Comparison of ENCODE assay signal across 7 mouse cellular contexts in the genomic region with DNA sequence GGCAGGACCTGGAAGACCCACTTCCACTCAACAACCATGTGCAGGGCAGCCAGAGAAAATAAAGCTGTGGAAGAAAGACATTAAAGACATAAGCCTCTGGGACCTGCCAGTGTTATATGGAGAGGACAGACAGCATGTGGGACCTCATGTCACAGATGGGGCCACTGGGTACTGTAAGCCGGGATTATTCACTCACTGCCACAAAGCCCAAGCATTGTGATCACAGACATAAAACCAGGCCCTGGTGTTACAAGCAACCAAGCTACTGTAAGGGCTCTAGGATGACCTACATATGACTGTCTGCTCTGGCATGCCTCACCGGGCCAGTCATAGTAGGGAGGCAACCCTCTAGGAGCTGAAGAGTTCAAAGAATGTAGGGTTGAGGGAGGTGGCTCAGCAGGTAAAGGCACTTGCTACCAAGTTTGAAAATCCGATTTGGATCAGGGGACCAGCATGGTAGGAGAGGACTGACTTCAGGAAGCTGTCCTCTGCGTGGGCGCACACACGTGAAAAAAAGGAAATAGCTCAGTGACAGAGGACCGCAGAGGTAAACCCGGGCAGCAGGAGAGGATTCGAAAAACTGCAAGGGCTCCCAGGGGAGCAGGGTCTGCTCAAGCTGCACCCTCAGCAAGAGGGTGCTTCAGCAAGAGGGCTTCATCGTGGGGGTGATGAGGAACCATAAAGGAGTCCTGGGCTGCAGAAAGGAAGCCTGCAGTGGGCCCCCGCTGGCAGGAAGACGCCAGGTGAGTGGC. TPM values are rescaled to one million over a fixed set of nuclear protein-coding genes. Genes with fewer than 3 reads are reported as not detected.
A peak's percentile ranks its signal among the peaks of the same experiment; 100 is the strongest.
DNase-seq lines count a peak whose midpoint lies in the region; ATAC-seq and TF ChIP-seq lines count a peak whose summit lies in the region.

No protein-coding gene starts in this region.

- H3K4me3 ChIP-seq in liver, adult 2 months (ENCODE audit: insufficient read depth, low read depth, low read length): peak overlapping the region; percentile 92
- peak overlapping the region; percentile 96 for H3K4me3 ChIP-seq in forebrain, embryonic 15.5 days
- H3K4me3 ChIP-seq in liver, embryonic 16.5 days (ENCODE audit: low read depth, low read length): peak overlapping the region; percentile 97
- peak overlapping the region; percentile 73 for H3K4me3 ChIP-seq in stomach, embryonic 14.5 days (ENCODE audit: low read depth, low read length)

- peak overlapping the region; percentile 95 for H3K9ac ChIP-seq in liver, adult 2 months (ENCODE audit: low read depth, low read length)
- H3K9ac ChIP-seq in forebrain, embryonic 15.5 days (replicated peaks): peak overlapping the region; percentile 93
- peak overlapping the region; percentile 97 for H3K9ac ChIP-seq in liver, embryonic 16.5 days (ENCODE audit: low read depth, low read length)
- peak overlapping the region; percentile 83 for H3K9ac ChIP-seq in stomach, embryonic 14.5 days (replicated peaks; ENCODE audit: low read depth, low read length)

- peaks cover 43% of the 10 kb centered on the region for H3K79me2 ChIP-seq in liver, adult 2 months (ENCODE audit: control insufficient read depth, insufficient read depth, low read length)

- peak overlapping the region; percentile 97 for H3K4me2 ChIP-seq in forebrain, embryonic 15.5 days (replicated peaks)
- H3K4me2 ChIP-seq in liver, embryonic 16.5 days (ENCODE audit: low read depth, low read length): peak overlapping the region; percentile 92
- peak overlapping the region; percentile 76 for H3K4me2 ChIP-seq in stomach, embryonic 14.5 days (replicated peaks; ENCODE audit: low read depth, low read length)

- TF ChIP-seq POLR2A in liver, adult 2 months (IDR thresholded peaks at IDR 0.05; ENCODE audit: extremely low read depth, insufficient read depth, low read length): no peak

- peaks cover 22% of the 10 kb centered on the region for H3K4me1 ChIP-seq in liver, adult 2 months (ENCODE audit: control insufficient read depth, insufficient read depth, low read length)
- peaks cover 29% of the 10 kb centered on the region for H3K4me1 ChIP-seq in forebrain, embryonic 15.5 days
- peaks cover 44% of the 10 kb centered on the region for H3K4me1 ChIP-seq in liver, embryonic 16.5 days (ENCODE audit: control insufficient read depth, low read depth, low read length)
- H3K4me1 ChIP-seq in stomach, embryonic 14.5 days (ENCODE audit: control insufficient read depth, insufficient read depth, low read length): peaks cover 10% of the 10 kb centered on the region

- H3K36me3 ChIP-seq in liver, adult 2 months (ENCODE audit: control insufficient read depth, insufficient read depth, low read length): no peaks in the 10 kb centered on the region
- peaks cover 4% of the 10 kb centered on the region; the same call in 1 of the 2 replicates for H3K36me3 ChIP-seq in forebrain, embryonic 15.5 days
- peaks cover 5% of the 10 kb centered on the region for H3K36me3 ChIP-seq in liver, embryonic 16.5 days (ENCODE audit: control insufficient read depth, insufficient read depth)
- peaks cover 9% of the 10 kb centered on the region; the same call in 1 of the 2 replicates for H3K36me3 ChIP-seq in stomach, embryonic 14.5 days (ENCODE audit: control insufficient read depth, insufficient read depth, low read length)

- no peak for DNase-seq in liver, adult 2 months (ENCODE audit: extremely low read depth, low read depth, low spot score)
- DNase-seq in liver (no peak), adipocyte (ENCODE audit: low spot score) (peak; percentile 30)
- no peak for DNase-seq in gastrocnemius, postnatal 36 days

- no peak for ATAC-seq in forebrain, embryonic 15.5 days (replicated peaks)
- ATAC-seq in liver, embryonic 16.5 days (ENCODE audit: low read depth): no peak
- ATAC-seq in stomach, embryonic 14.5 days (ENCODE audit: insufficient number of reproducible peaks, insufficient read depth, low FRiP score, low read depth): no peak

- H3K27ac ChIP-seq in liver, adult 2 months (replicated peaks; ENCODE audit: insufficient read depth, low read depth, low read length): peak overlapping the region; percentile 22
- no peak overlapping the region for H3K27ac ChIP-seq in forebrain, embryonic 15.5 days (replicated peaks)
- peak overlapping the region; percentile 73 for H3K27ac ChIP-seq in liver, embryonic 16.5 days (ENCODE audit: low read length)
- no peak overlapping the region for H3K27ac ChIP-seq in stomach, embryonic 14.5 days (ENCODE audit: low read length)

- H3K27me3 ChIP-seq in liver, adult 2 months (ENCODE audit: control insufficient read depth, insufficient read depth, low read length): no peaks in the 10 kb centered on the region
- H3K27me3 ChIP-seq in forebrain, embryonic 15.5 days: no peaks in the 10 kb centered on the region
- no peaks in the 10 kb centered on the region for H3K27me3 ChIP-seq in liver, embryonic 16.5 days (ENCODE audit: control insufficient read depth, insufficient read depth, low read depth, low read length)
- no peaks in the 10 kb centered on the region for H3K27me3 ChIP-seq in stomach, embryonic 14.5 days (ENCODE audit: control insufficient read depth, insufficient read depth, low read length)

- WGBS in liver, adult 2 months: 5% methylated on average over 12 of the region's 12 CpGs
- WGBS in forebrain, embryonic 15.5 days: 22% methylated on average over 12 of the region's 12 CpGs
- 5% methylated on average over 12 of the region's 12 CpGs for WGBS in liver, embryonic 16.5 days (ENCODE audit: insufficient replicate concordance)
- WGBS in stomach, embryonic 14.5 days: 18% methylated on average over 12 of the region's 12 CpGs

- H3K9me3 ChIP-seq in forebrain, embryonic 15.5 days: no peaks in the 10 kb centered on the region
- H3K9me3 ChIP-seq in liver, embryonic 16.5 days (replicated peaks; ENCODE audit: control insufficient read depth, low read length): no peaks in the 10 kb centered on the region
- no peaks in the 10 kb centered on the region for H3K9me3 ChIP-seq in stomach, embryonic 14.5 days (ENCODE audit: control insufficient read depth, low read depth, low read length)

- intact Hi-C loops in gastrocnemius, postnatal 36 days (cut with DNase I): no loop called here

- no peak for TF ChIP-seq CTCF in liver, adult 2 months (IDR thresholded peaks at IDR 0.05; ENCODE audit: low read depth, low read length)

RNA-seq across cellular contexts. Expression of a gene that starts 0.8 kb away (rescaled TPM):
- 45.7 and 59.3 TPM in 2 replicates for total RNA-seq in liver, adult 2 months (2014; rRNA removed)
- 194 and 205 TPM in 2 replicates for polyA plus RNA-seq in liver, adult 2 months (2012; rRNA removed)
- 118 and 120 TPM in 2 replicates for polyA plus RNA-seq in forebrain, embryonic 15.5 days (2015; fragmentation: Nextera tagmentation; extraction: Ambion mirVana)
- polyA plus RNA-seq in liver, embryonic 16.5 days (2015; fragmentation: Nextera tagmentation; extraction: Ambion mirVana): 31.4 and 35.9 TPM in 2 replicates
- 89.7 and 104 TPM in 2 replicates for polyA plus RNA-seq in stomach, embryonic 14.5 days (2014; fragmentation: Nextera tagmentation; extraction: Ambion mirVana)
- total RNA-seq in gastrocnemius, postnatal 36 days (2021): 10 to 100 TPM; 52.5 to 62.7 TPM

RNA-seq across cellular contexts. Expression of a gene that starts 12.2 kb away (rescaled TPM):
- total RNA-seq in liver, adult 2 months (2014; rRNA removed): 0.74 and 1.3 TPM in 2 replicates
- 4.2 and 5.5 TPM in 2 replicates for polyA plus RNA-seq in liver, adult 2 months (2012; rRNA removed)
- polyA plus RNA-seq in forebrain, embryonic 15.5 days (2015; fragmentation: Nextera tagmentation; extraction: Ambion mirVana): 8.0 and 8.5 TPM in 2 replicates
- polyA plus RNA-seq in liver, embryonic 16.5 days (2015; fragmentation: Nextera tagmentation; extraction: Ambion mirVana): 9.6 and 10.7 TPM in 2 replicates
- polyA plus RNA-seq in stomach, embryonic 14.5 days (2014; fragmentation: Nextera tagmentation; extraction: Ambion mirVana): 8.1 and 8.4 TPM in 2 replicates
- 1 to 10 TPM; 1.5 TPM for total RNA-seq in gastrocnemius, postnatal 36 days (2021)

RNA-seq across cellular contexts. Expression of a gene that starts 13.4 kb away (rescaled TPM):
- total RNA-seq in liver, adult 2 months (2014; rRNA removed): 7.6 and 11.4 TPM in 2 replicates
- polyA plus RNA-seq in liver, adult 2 months (2012; rRNA removed): 61.2 and 63.2 TPM in 2 replicates
- 66.8 and 68.2 TPM in 2 replicates for polyA plus RNA-seq in forebrain, embryonic 15.5 days (2015; fragmentation: Nextera tagmentation; extraction: Ambion mirVana)
- 35.3 and 38.3 TPM in 2 replicates for polyA plus RNA-seq in liver, embryonic 16.5 days (2015; fragmentation: Nextera tagmentation; extraction: Ambion mirVana)
- 95.9 and 106 TPM in 2 replicates for polyA plus RNA-seq in stomach, embryonic 14.5 days (2014; fragmentation: Nextera tagmentation; extraction: Ambion mirVana)
- 10 to 100 TPM; 14.5 to 14.8 TPM for total RNA-seq in gastrocnemius, postnatal 36 days (2021)

RNA-seq across cellular contexts. Expression of a gene that starts 13.4 kb away (rescaled TPM):
- 0.28 and 1.4 TPM in 2 replicates for total RNA-seq in liver, adult 2 months (2014; rRNA removed)
- 3.3 and 5.5 TPM in 2 replicates for polyA plus RNA-seq in liver, adult 2 months (2012; rRNA removed)
- polyA plus RNA-seq in forebrain, embryonic 15.5 days (2015; fragmentation: Nextera tagmentation; extraction: Ambion mirVana): 4.5 and 6.4 TPM in 2 replicates
- polyA plus RNA-seq in liver, embryonic 16.5 days (2015; fragmentation: Nextera tagmentation; extraction: Ambion mirVana): 3.2 and 3.7 TPM in 2 replicates
- 7.7 and 7.9 TPM in 2 replicates for polyA plus RNA-seq in stomach, embryonic 14.5 days (2014; fragmentation: Nextera tagmentation; extraction: Ambion mirVana)
- total RNA-seq in gastrocnemius, postnatal 36 days (2021): under 1 TPM; 0.52 to 0.99 TPM

RNA-seq across cellular contexts. Expression of a gene that starts 16.5 kb away (rescaled TPM):
- 0.28 and 0.34 TPM in 2 replicates for total RNA-seq in liver, adult 2 months (2014; rRNA removed)
- 0.54 and 0.70 TPM in 2 replicates for polyA plus RNA-seq in liver, adult 2 months (2012; rRNA removed)
- 3.2 and 4.5 TPM in 2 replicates for polyA plus RNA-seq in forebrain, embryonic 15.5 days (2015; fragmentation: Nextera tagmentation; extraction: Ambion mirVana)
- polyA plus RNA-seq in liver, embryonic 16.5 days (2015; fragmentation: Nextera tagmentation; extraction: Ambion mirVana): 1.2 and 1.5 TPM in 2 replicates
- 1.5 and 2.3 TPM in 2 replicates for polyA plus RNA-seq in stomach, embryonic 14.5 days (2014; fragmentation: Nextera tagmentation; extraction: Ambion mirVana)
- total RNA-seq in gastrocnemius, postnatal 36 days (2021): under 1 TPM; 0.25 to 0.26 TPM

Comparison
In these comparisons a context has a peak if more than half of its experiments do, and no peak if none do; other contexts are left out.
1. H3K27ac ChIP-seq: peak in liver, adult 2 months (single experiment) and liver, embryonic 16.5 days (single experiment); none in forebrain, embryonic 15.5 days (single experiment) and stomach, embryonic 14.5 days (single experiment).
2. Peak in every context shown above with its lines, with median percentiles within 50 percentile points of each other: H3K4me3 ChIP-seq, H3K9ac ChIP-seq and H3K4me2 ChIP-seq.